ENCODE assay signal across 9 mouse cellular contexts in genomic region chr9:64790673-64791660, GRCm38 (mm10). TPM values are rescaled to one million over a fixed set of nuclear protein-coding genes. Genes with fewer than 3 reads are reported as not detected.
A peak's percentile ranks its signal among the peaks of the same experiment; 100 is the strongest.
DNase-seq lines count a peak whose midpoint lies in the region; ATAC-seq and TF ChIP-seq lines count a peak whose summit lies in the region.
"Had no signal": no experiment of that assay in that cellular context is flagged by ENCODE, and none has a peak within 500 bp of the region (broad histone marks: within the 10 kb centered on the region; RNA-seq: fewer than 3 reads in every experiment).

No protein-coding gene starts in this region.

- no peak overlapping the region for H3K4me2 ChIP-seq in embryonic facial prominence, embryonic 12.5 days (replicated peaks)
- peak overlapping the region; percentile 1 for H3K4me2 ChIP-seq in liver, embryonic 16.5 days (ENCODE audit: low read depth, low read length)
- H3K4me2 ChIP-seq in stomach, postnatal 0 days (replicated peaks; ENCODE audit: low read depth) = no peak overlapping the region
- H3K4me2 ChIP-seq: neural tube, embryonic 13.5 days had no signal

- no peak for TF ChIP-seq CTCF in spleen, adult 2 months (IDR thresholded peaks at IDR 0.05; ENCODE audit: extremely low read depth, insufficient read depth, insufficient read length, insufficient replicate concordance)
- no peak for TF ChIP-seq CTCF in stomach, postnatal 0 days (IDR thresholded peaks at IDR 0.05; ENCODE audit: low read depth)

- H3K9ac ChIP-seq in embryonic facial prominence, embryonic 12.5 days = no peak overlapping the region
- peak overlapping the region; percentile 29 for H3K9ac ChIP-seq in liver, embryonic 16.5 days (ENCODE audit: low read depth, low read length)
- no peak overlapping the region for H3K9ac ChIP-seq in stomach, postnatal 0 days (ENCODE audit: low read length)
- H3K9ac ChIP-seq: neural tube, embryonic 13.5 days had no signal

- no peak for TF ChIP-seq POLR2A in spleen, adult 2 months (IDR thresholded peaks at IDR 0.05; ENCODE audit: low read depth, low read length)

- no peak for ATAC-seq in embryonic facial prominence, embryonic 12.5 days (ENCODE audit: insufficient number of reproducible peaks, insufficient read depth, low FRiP score, low TSS enrichment)
- ATAC-seq in liver, embryonic 16.5 days (ENCODE audit: low read depth) = no peak
- ATAC-seq in stomach, postnatal 0 days (ENCODE audit: low FRiP score, low TSS enrichment) = no peak
- no peak for ATAC-seq in erythroblast, adult 5-6 weeks (replicated peaks; ENCODE audit: low FRiP score, poor library complexity, severe bottlenecking)

- no peaks in the 10 kb centered on the region for H3K27me3 ChIP-seq in embryonic facial prominence, embryonic 12.5 days
- no peaks in the 10 kb centered on the region for H3K27me3 ChIP-seq in embryonic facial prominence, embryonic 10.5 days (replicated peaks; ENCODE audit: low read depth, poor library complexity, severe bottlenecking)
- H3K27me3 ChIP-seq in spleen, adult 2 months (ENCODE audit: control insufficient read depth, insufficient read depth, low read length) = no peaks in the 10 kb centered on the region
- no peaks in the 10 kb centered on the region for H3K27me3 ChIP-seq in liver, embryonic 16.5 days (ENCODE audit: control insufficient read depth, insufficient read depth, low read depth, low read length)
- no peaks in the 10 kb centered on the region for H3K27me3 ChIP-seq in stomach, postnatal 0 days (ENCODE audit: control insufficient read depth, insufficient read depth, low read length)
- H3K27me3 ChIP-seq: neural tube, embryonic 13.5 days had no signal

- no peak for TF ChIP-seq EP300 in stomach, postnatal 0 days (optimal IDR thresholded peaks at IDR 0.05)

- no peak for DNase-seq in embryonic facial prominence, embryonic 10.5 days (ENCODE audit: low spot score)
- DNase-seq in spleen, adult 2 months (ENCODE audit: low read depth in 1 of 2, low spot score in 2 of 2) = peak; percentile 24 to 75
- DNase-seq in spleen, postnatal 10 days (ENCODE audit: low spot score in 2 of 2) = no peak
- DNase-seq in stomach, postnatal 0 days (ENCODE audit: low spot score) = no peak
- no peak for DNase-seq in cerebellum, adult 9-10 months

- no peaks in the 10 kb centered on the region for H3K9me3 ChIP-seq in embryonic facial prominence, embryonic 12.5 days
- no peaks in the 10 kb centered on the region for H3K9me3 ChIP-seq in embryonic facial prominence, embryonic 10.5 days
- H3K9me3 ChIP-seq in liver, embryonic 16.5 days (replicated peaks; ENCODE audit: control insufficient read depth, low read length) = no peaks in the 10 kb centered on the region
- H3K9me3 ChIP-seq in stomach, postnatal 0 days (ENCODE audit: control insufficient read depth, low read length) = no peaks in the 10 kb centered on the region
- H3K9me3 ChIP-seq: neural tube, embryonic 13.5 days had no signal

- no peaks in the 10 kb centered on the region; the same call in 1 of the 2 replicates for H3K4me1 ChIP-seq in embryonic facial prominence, embryonic 12.5 days
- H3K4me1 ChIP-seq in embryonic facial prominence, embryonic 10.5 days = 0 out of 2 replicates have a peak, but pooled peaks cover 7% of the 10 kb centered on the region
- peaks cover 24% of the 10 kb centered on the region for H3K4me1 ChIP-seq in spleen, adult 2 months (ENCODE audit: control insufficient read depth, insufficient read depth, insufficient read length)
- H3K4me1 ChIP-seq in liver, embryonic 16.5 days (ENCODE audit: control insufficient read depth, low read depth, low read length) = peaks cover 61% of the 10 kb centered on the region
- H3K4me1 ChIP-seq in stomach, postnatal 0 days (replicated peaks; ENCODE audit: control insufficient read depth, insufficient read depth) = no peaks in the 10 kb centered on the region
- H3K4me1 ChIP-seq: neural tube, embryonic 13.5 days had no signal

- H3K36me3 ChIP-seq in embryonic facial prominence, embryonic 12.5 days = no peaks in the 10 kb centered on the region
- H3K36me3 ChIP-seq in embryonic facial prominence, embryonic 10.5 days (replicated peaks) = no peaks in the 10 kb centered on the region
- H3K36me3 ChIP-seq in spleen, adult 2 months (ENCODE audit: control insufficient read depth, insufficient read depth, low read length) = no peaks in the 10 kb centered on the region
- H3K36me3 ChIP-seq in liver, embryonic 16.5 days (ENCODE audit: control insufficient read depth, insufficient read depth) = no peaks in the 10 kb centered on the region
- no peaks in the 10 kb centered on the region for H3K36me3 ChIP-seq in stomach, postnatal 0 days (ENCODE audit: control insufficient read depth, insufficient read depth, low read length)
- H3K36me3 ChIP-seq: neural tube, embryonic 13.5 days had no signal

- peak overlapping the region; percentile 17; the same call in 1 of the 2 replicates for H3K27ac ChIP-seq in embryonic facial prominence, embryonic 12.5 days
- H3K27ac ChIP-seq in embryonic facial prominence, embryonic 10.5 days (replicated peaks) = no peak overlapping the region
- H3K27ac ChIP-seq in spleen, adult 2 months (ENCODE audit: insufficient read depth, low read length) = peak overlapping the region; percentile 91
- H3K27ac ChIP-seq in liver, embryonic 16.5 days (ENCODE audit: low read length) = peak overlapping the region; percentile 99
- H3K27ac ChIP-seq in stomach, postnatal 0 days (replicated peaks) = 0 out of 2 replicates have a peak overlapping the region, but pooled peaks have one; percentile 30
- H3K27ac ChIP-seq: neural tube, embryonic 13.5 days had no signal

- no peak overlapping the region for H3K4me3 ChIP-seq in embryonic facial prominence, embryonic 12.5 days
- H3K4me3 ChIP-seq in embryonic facial prominence, embryonic 10.5 days = no peak overlapping the region
- H3K4me3 ChIP-seq in spleen, adult 2 months (ENCODE audit: extremely low read depth, insufficient read depth, insufficient read length) = no peak overlapping the region
- H3K4me3 ChIP-seq in liver, embryonic 16.5 days (ENCODE audit: low read depth, low read length) = no peak overlapping the region
- no peak overlapping the region for H3K4me3 ChIP-seq in stomach, postnatal 0 days (ENCODE audit: low read depth, low read length)
- H3K4me3 ChIP-seq: neural tube, embryonic 13.5 days had no signal

- WGBS in embryonic facial prominence, embryonic 12.5 days = 93% methylated on average over 7 of the region's 7 CpGs
- 89% methylated on average over 7 of the region's 7 CpGs for WGBS in embryonic facial prominence, embryonic 10.5 days
- 44% methylated on average over 7 of the region's 7 CpGs for WGBS in spleen, adult 2 months
- WGBS in liver, embryonic 16.5 days (ENCODE audit: insufficient replicate concordance) = 51% methylated on average over 7 of the region's 7 CpGs
- 71% methylated on average over 7 of the region's 7 CpGs for WGBS in stomach, postnatal 0 days

RNA-seq across cellular contexts. Expression of gene Dennd4a, which starts 20.2 kb away (rescaled TPM):
- polyA plus RNA-seq in embryonic facial prominence, embryonic 12.5 days (2016; fragmentation: Nextera tagmentation; extraction: Ambion mirVana) = 10.0 and 10.8 TPM in 2 replicates
- 8.6 TPM in 2 replicates for polyA plus RNA-seq in embryonic facial prominence, embryonic 10.5 days (2016; fragmentation: Nextera tagmentation; extraction: Ambion mirVana)
- 22.2 and 25.9 TPM in 2 replicates for polyA plus RNA-seq in spleen, adult 2 months (2012; rRNA removed)
- 40.8 and 42.3 TPM in 2 replicates for polyA plus RNA-seq in liver, embryonic 16.5 days (2015; fragmentation: Nextera tagmentation; extraction: Ambion mirVana)
- 2.9 and 4.0 TPM in 2 replicates for polyA plus RNA-seq in stomach, postnatal 0 days (2015; fragmentation: Nextera tagmentation; extraction: Ambion mirVana)
- total RNA-seq in erythroblast, adult 5-6 weeks (2015; ENCODE audit: low replicate concordance) = 2,131 and 2,183 TPM in 2 replicates
- total RNA-seq in erythroblast, adult 5-6 weeks (2017; ENCODE audit: low replicate concordance) = 2,463 and 2,483 TPM in 2 replicates

RNA-seq across cellular contexts. Expression of gene Rab11a, which starts 53.4 kb away (rescaled TPM):
- 279 and 283 TPM in 2 replicates for polyA plus RNA-seq in embryonic facial prominence, embryonic 12.5 days (2016; fragmentation: Nextera tagmentation; extraction: Ambion mirVana)
- polyA plus RNA-seq in embryonic facial prominence, embryonic 10.5 days (2016; fragmentation: Nextera tagmentation; extraction: Ambion mirVana) = 247 and 254 TPM in 2 replicates
- polyA plus RNA-seq in spleen, adult 2 months (2012; rRNA removed) = 33.1 and 38.4 TPM in 2 replicates
- polyA plus RNA-seq in liver, embryonic 16.5 days (2015; fragmentation: Nextera tagmentation; extraction: Ambion mirVana) = 198 and 207 TPM in 2 replicates
- 1,191 and 1,262 TPM in 2 replicates for polyA plus RNA-seq in stomach, postnatal 0 days (2015; fragmentation: Nextera tagmentation; extraction: Ambion mirVana)
- total RNA-seq in erythroblast, adult 5-6 weeks (2015; ENCODE audit: low replicate concordance) = 49.9 and 65.9 TPM in 2 replicates
- 63.1 and 76.4 TPM in 2 replicates for total RNA-seq in erythroblast, adult 5-6 weeks (2017; ENCODE audit: low replicate concordance)

Comparison
In these comparisons a context has a peak if more than half of its experiments do, and no peak if none do; other contexts are left out.
1. DNase-seq: peak in spleen, adult 2 months (2 of 2); none in embryonic facial prominence, embryonic 10.5 days (single experiment), spleen, postnatal 10 days (0 of 2), stomach, postnatal 0 days (single experiment) and cerebellum, adult 9-10 months (single experiment).